Mouse (Mus musculus) cerebellum, adult 18-20 months (tissue): ENCODE results near the gene Rtf1.
"Not testable (repeated sequence)": the region's sequence is repeated elsewhere in the genome, so short reads cannot be mapped to it uniquely, and the experiment has no call there.

Experiments
- DNase-seq, 2 experiments: peaks; one replicate each; pipeline ENCODE4 v3.0.0; 2021

Gene Rtf1

DNA sequence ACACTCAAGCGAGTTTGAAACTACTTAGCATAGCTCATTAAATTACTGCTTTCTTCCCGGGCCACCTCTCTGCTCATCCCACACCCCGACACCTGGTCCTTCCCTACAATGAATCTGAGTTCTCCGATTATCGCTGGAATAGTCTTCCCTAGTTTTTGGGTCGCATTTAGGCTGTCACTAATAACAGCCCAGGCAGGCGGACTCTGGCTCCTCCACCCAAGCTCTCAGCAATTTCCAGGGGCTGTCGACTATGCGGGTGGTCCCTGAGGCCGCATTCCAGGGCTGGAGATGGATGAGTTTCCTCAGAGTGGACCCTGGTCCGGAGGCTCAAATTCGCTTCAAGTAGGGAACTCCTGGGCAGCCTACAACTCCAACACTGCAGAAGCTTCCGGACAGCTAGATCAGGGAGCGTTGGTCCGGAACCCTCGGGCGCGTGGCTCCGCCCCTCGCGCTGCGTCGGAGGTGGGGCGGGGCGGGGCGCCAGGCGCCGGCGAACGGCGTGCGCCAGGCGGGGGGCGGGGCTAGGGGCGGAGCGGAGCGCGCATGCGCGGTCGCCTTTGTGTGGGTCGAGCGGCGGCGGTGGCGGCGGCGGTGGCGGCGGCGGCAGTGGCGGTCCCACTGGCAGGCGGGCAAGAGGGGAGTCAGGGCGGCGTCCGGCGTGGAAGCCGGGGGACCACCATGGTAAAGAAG is at the start of gene Rtf1:
Rtf1 (plus strand) TSS at position 544 of the 690 bp plus-strand sequence.
- DNase-seq = peak; percentile 93 to 99

DNA sequence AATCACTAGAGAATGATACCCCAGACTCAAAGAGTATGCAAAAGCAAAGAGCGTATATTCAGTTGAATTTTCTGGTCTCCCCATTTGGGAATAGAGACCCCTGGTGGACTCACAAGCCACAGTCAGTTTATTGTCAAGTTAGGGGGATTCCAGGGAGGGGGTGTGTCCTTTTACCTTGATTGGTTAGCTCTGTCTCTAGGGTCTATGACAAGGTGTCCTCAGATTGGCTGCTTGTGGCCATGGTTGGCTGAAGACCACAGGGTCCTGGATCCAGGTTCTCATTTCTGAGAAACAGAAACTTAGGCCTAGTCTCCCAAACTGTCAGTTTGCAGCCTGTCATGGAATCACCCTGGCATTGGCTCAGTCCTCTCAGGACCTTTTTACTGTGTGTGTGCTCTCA is 38.1 kb upstream of the Rtf1 start:
- DNase-seq = no peak

DNA sequence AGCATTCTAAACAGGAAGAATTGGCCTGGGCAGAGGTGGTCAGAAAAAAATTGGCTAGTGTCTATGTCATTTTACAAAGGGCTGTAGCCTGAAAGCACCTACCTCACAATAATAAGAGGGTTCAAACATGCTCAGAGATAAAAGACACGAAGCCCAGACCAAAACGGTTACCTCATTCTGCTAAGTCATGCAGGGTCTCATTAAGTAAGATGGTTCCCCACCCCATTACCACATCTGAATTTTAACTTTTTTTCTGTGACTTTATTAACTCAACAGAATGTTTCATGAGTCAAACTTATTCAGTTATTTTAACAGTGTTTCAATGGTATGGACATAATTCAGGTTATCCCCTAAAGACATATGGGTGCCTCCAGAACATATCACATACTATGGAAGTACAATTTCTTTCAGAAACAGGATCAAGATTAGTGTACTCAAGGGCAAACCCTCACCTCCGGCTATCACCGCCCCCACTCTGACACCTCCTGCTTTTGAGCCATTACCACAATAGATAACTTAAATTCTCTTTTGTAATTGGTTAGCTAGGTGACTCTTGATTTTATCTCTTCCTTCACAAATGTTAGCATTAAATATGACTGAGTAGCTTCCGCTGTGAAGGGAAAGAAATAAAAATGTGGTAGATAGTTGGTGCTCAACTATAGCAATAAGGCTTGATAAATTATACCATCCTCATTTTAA is 33.5 kb upstream of the Rtf1 start:
- no peak for DNase-seq

DNA sequence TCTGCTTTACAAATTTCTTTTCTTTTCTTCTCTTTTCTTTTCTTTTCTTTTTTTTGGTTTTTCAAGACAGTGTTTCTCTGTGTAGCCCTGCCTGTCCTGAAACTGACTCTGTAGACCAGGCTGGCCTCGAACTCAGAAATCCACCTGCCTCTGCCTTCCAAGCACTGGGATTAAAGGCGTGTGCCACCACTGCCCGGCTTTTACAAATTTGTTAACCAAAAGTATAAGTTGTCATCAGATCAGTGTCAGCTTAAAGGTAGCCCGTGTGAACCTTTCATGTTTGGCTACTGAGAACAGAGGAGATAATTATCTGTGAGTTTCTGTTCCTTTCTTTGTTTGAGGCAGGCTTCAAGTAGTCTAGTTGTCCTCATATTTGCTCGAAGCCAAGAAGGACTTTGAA is 30.6 kb upstream of the Rtf1 start:
- no peak for DNase-seq

DNA sequence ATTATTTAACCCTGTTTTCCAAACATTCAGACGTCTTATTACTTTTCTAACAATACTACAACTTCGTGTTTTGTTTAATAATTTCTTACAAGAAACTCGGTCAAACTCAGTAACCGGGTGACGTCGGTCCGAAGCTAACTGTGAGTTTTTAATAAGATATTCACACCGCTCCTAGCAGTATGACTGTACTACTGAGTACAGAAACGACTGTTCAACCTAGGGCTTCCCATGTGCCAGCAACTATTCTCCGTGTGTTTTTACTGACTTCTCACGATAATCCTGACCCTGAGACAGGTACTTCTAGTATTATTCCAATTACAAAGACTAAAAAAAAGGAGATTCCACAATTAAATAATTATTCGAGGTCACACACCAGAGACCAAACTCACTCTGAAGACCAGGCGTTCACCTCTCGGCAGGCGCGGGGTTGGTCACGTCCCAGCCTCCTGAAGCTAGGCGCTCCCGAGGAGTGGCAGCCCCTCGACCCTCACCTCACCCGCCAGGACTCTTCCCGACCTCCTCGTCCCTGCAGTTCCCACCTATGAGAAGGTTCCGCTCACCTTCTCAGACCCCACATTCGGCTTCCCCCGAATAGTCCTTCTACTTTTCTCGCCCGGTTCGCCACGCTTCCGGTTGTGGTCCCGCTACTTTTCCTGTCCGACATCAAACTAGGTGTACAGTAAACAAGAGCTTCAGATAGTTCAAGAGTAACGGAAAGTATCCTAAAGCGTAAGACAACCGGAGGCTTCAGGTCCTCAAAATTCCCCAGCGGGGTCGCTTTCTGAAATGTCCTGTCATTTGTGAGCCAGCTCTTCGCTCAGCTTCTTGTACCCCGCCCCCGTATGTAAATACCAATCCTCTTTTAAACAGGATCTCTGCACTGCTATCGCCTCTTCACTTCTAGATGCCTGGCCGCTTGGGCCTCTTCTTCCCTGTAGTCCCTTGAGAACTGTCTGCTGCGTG is 12.4 kb upstream of the Rtf1 start, which contains the start of gene Ndufaf1:
Ndufaf1 (minus strand) TSS at position 608 of the 963 bp plus-strand sequence.
- peak; percentile 78 to 86 for DNase-seq

DNA sequence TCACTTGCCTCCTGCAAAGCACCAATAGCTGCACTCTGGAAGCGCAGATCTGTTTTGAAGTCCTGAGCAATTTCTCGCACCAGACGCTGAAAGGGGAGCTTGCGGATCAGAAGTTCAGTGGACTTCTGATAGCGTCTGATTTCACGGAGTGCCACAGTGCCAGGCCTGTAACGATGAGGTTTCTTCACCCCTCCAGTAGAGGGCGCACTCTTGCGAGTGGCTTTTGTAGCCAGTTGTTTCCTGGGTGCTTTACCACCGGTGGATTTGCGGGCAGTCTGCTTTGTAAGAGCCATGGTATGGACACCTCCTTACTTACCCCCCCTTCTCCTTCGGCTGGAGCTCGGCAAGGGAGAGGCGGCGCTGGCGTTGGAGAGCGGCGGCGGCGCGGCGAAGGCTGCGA is 9.1 kb upstream of the Rtf1 start:
- DNase-seq = not testable (repeated sequence)

DNA sequence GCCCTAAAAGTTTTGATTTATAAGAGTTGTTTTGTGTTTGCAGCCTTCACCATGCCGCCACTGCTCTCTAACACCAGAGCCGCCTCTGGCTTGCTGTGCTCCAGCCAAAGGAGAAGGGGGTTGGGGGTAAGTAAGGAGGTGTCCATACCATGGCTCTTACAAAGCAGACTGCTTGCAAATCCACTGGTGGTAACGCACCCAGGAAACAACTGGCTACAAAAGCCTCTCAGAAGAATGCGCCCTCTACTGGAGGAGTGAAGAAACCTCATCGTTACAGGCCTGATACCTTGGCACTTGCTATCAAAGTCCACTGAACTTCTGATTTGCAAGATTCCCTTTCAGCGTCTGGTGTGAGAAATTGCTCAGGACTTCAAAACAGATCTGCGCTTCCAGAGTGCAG is 5.9 kb upstream of the Rtf1 start:
- no peak for DNase-seq

DNA sequence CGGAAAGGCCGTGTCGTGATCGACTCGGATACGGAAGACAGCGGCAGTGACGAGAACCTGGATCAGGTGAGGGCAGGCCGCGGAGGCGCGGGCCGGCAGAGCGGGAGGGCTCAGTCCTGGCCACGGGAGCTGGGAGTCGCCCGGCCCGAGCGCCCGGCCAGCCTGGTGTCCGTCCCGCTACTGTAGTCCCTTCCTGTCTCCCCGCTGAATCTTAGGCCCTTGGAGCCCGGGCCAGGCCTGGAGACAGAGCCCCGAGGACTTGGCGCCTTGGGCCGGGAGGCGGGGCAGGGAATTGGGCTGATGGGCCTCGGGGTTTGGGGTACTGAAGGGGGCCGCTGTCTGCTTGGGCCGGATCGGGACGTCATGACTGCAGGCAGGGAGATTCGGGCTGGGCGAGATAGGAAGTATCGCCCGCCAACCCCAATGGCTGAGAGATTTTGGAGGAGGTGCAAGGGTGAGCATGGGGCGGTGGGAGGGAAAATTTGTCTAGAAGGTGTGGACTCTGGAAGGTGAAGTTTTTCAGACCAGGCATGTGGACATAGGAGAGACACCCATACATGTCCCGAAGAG is 432 bp downstream of the Rtf1 start:
- no peak for DNase-seq

DNA sequence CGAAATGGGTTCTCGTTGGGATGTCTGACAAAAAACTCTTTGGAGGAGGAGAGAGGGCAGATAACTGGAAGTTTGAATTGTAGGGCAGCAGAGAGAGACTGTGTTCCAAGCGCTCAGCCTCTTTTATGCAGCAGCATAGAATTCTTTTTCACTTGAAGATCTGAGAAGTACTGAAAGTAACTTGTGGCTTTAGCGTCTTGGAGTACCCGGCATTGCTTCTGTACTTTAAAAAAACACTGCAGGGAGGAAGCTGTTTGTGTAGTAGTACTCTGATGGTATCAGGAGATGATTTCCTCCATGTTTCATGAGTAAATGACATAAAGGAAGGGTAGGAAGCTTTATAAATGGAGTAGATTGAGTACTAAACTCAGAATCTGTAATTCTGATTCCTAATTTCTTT is 963 bp downstream of the Rtf1 start:
- DNase-seq = no peak

DNA sequence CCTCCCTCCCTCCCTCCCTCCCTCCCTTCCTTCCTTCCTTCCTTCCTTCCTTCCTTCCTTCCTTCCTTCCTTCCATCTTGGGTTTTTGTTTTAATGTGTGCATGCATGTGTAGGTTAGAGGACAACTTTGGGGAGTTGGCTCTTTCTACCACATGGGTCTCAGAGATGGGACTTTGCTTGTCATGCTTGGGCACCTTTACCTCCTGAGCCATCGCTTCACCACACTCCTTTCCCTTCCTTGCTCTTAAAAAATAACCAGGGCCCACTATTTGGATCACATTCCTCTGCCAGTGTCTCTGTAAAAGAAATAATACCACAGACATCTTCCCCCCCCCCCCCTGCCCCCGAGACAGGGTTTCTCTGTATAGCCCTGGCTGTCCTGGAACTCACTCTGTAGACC is 8.8 kb downstream of the Rtf1 start:
- DNase-seq = no peak

DNA sequence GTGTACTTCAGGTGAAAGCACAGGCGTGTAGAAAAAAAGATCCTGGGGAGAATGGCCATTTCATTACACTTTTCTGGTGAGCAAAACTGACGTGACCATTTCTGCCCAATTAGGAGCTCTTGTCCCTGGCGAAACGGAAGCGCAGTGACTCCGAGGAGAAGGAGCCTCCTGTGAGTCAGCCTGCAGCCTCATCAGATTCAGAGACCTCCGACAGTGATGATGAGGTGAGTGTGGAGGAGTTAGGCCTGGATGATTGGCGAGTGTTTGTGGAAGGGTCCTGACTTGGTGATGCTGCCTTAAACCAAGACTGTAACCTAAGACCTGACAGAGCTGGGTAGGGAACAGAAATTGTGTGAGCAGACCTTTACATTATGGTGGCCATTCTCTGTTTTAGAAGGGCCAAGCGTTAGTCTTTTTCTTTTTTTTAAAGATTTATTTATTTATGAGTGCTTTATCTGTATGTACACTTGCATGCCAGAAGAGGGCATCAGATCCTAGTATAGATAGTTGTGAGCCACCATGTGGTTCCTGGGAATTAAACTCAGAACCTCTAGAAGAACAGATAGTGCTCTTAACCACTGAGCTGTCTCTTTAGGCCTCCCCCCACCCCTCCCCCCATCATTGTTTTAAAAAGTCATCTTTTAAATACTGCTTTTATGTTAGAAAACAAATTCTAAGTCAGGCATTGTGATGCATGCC is 17.3 kb downstream of the Rtf1 start:
- no peak for DNase-seq

DNA sequence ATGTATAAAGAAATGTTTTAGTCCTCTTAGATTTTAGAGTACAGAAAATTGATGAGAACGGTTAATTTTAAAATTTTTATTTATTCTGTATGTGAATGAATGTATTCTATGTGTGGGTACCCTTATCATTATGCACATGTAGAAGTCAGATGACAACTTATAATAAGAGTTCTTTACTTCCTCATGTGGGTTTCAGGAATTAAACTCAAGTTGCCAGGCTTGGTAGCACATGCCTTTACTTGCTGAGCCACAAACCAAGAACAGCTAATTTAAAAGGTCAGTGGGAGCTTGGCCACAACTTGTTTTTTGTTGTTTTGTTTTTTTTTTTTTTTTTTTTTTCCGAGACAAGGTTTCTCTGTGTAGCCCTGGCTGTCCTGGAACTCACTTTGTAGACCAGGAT is 20.0 kb downstream of the Rtf1 start:
- DNase-seq = no peak

DNA sequence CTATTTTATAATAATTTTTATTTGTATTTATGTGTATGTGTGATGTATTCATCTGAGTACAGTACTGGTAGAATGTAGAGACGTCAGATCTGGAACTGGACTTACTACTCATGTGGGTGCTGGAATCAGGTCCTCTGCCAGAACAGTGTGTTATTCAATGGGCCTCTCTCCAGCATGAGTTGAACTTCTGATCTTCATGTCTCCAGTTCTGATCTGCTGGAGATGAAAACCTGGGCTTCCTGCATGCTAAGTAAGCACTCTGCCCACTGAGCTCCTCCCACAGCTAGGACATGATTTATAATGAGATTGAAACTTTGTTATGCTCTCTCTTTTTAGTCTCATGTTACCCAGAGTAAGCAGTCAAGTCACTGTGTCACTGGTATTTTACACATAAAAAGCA is 21.2 kb downstream of the Rtf1 start:
- peak in 1 of 2 experiments; percentile 4 for DNase-seq

DNA sequence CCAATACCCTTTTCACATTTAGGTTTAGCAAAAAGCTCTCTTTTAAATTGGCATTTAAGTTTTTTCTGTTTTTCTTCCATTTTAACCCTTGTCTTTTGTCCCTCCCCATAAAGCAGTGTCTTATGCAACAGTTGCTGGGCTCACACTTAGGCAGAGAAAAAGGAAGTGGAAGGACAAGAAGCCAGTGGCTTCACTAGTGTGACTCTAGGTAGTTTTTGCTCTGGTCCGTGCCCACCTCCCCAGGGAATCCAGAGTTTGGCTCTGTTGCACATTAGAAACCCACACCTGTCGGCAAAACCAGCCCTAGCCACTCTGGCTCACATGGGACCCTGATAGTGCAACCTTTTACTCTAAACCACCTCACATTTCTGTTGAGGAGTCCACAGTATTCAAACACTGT is 23.6 kb downstream of the Rtf1 start:
- no peak for DNase-seq

DNA sequence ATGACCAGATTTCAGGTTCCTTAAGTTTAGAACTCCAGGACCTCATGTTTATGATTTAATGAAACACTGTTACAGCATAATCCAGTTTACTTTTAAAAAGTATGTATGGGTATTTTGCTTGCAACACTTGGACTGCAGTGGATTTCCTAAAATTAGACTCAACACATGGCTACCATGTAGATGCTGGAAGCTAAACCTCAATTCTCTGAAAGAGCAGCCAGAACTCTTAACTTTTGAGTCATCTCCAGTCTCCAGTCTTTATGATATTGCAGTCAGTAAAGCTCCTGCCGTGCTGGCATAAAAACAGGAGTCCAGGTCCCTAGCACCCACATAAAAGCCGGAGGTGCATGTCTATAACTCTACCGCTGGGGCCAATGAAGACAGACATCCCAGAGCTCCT is 25.1 kb downstream of the Rtf1 start:
- DNase-seq = no peak

DNA sequence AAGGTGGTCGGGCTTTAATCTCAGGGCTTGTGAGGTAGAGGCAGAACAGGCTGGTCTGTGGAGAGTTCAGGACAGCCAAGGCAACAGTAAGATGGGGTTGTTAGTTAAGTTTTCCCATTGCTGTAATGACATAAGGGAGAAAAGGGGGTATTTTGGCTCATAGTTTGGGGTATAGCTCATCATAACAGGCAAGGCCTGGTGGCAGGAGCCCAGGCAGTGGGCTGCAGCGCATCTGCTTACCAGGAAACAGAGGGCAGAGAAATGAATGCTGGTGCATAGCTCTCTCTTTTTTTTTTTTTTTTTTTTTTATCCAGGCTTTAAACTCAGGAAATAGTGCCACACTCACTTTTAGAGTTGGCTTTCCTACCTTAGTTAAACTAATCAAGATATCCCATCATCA is 28.3 kb downstream of the Rtf1 start:
- DNase-seq = no peak

DNA sequence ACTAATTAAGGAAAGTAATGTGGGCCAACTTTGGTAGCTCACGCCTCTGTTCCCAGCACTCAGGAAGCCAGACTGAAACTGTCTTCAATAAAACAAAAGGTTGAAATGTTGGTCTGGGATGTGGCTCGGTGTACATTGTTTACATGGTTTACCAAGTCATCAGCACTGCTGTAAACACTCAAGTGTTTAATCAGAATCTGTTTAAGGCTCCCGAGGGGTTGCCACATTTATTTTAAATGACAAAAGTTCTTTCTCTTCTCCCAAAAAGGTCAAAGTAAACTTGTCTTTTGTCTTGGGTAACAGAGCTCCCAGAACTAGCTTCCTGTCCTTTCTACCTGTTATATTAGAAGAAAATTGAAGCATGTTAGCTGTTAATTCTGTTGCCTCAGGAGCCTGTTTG is 32.8 kb downstream of the Rtf1 start:
- DNase-seq = no peak

DNA sequence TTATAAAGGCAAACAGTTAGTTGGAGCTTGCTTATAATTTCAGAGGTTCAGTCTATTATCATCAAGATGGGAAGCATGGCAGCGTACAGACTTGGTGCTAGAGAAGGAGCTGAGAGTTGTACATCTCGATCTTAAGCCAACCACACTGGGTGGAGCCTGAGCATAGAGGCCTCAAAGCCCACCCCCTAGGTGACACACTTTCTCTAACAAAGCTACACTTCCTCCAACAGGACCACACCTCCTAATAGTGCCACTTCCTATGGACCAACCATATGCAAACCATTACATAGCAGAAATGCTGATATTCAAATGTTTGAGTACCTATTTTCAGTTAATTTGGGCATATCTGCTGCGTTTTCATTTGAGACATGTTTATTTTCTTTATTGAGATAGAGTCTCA is 35.1 kb downstream of the Rtf1 start:
- no peak for DNase-seq

DNA sequence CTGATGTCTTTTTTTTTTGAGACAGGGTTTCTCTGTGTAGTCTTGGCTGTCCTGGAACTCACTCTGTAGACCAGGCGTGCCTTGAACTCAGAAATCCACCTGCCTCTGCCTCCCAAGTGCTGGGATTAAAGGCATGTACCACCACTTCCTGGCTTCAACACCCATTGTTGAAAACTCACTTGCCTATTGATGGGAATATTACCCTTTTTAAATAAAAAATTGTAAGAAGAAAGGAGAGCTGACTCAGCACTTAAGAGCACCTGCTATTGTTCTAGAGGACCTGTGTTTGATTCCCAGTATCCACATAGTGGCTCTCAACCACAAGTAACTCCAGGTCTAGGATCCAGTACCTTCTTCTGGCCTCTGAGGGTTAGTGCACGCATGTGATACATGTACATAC is 41.0 kb downstream of the Rtf1 start:
- not testable (repeated sequence) for DNase-seq

DNA sequence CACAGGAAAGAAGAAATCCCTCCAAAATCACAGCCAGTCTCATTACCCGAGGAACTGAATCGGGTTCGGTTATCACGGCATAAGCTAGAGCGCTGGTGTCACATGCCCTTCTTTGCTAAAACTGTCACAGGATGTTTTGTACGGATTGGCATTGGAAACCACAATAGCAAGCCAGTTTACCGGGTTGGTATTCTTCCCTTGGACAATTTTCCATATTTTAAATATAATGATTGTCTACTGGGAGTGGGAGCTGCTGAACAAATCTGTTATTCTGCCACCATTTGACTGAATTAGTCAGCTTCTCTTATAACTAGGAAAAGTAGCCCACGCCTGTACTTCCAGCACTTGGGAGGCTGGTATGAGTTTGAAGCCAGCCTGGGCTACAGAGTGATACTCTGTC is 46.2 kb downstream of the Rtf1 start:
- DNase-seq = no peak

DNA sequence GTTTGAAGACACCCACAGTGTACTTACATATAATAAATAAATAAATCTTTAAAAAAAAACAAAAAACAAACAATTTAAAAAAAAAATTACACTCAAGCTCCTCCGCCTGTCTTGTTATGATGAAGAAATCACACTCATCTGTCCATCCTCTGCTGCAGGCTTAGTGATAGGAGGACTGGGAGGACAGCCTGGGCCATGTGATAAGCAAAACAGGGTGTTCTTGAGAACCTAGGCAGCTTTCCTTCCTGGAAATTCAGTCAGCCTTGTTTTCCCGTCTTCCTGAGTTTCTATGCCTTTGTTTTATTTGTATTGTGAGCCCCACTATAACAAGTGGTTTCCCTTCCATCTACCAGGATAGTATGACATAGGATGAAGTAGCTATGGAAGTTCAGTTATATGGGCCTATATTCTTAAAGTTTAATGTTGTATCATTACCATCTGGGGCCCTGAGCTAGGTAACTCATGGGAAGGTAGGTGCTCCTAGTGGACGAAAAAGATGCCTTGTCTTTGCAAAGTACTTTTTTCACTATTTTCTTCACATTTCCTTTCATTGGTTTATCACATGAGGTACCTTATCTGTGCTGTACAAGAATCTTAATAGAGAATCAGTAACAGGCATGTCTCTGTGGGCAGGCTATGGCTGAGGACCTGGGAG is 53.0 kb downstream of the Rtf1 start:
- no peak for DNase-seq

DNA sequence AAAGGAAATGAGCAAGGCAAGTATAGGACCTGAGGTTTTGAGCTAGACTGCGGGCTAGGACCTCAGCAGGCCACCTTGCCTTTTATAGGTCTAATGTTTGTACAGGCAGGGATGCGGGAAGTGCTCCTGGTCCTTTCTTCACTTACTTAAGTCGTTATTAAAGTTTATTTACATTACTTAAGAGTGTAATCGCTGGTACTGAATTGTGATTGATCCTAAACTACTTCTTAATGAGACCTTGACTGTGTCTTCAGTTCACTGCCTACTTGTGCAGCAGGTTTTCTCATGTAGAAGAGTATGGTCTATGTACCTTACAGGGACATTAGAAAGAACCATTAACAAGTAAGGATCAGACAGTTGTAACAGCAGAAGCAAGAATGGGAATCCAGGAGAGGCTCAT is 55.9 kb downstream of the Rtf1 start:
- no peak for DNase-seq
